11 mouse cellular contexts compared by ENCODE assay signal in the genomic region with DNA sequence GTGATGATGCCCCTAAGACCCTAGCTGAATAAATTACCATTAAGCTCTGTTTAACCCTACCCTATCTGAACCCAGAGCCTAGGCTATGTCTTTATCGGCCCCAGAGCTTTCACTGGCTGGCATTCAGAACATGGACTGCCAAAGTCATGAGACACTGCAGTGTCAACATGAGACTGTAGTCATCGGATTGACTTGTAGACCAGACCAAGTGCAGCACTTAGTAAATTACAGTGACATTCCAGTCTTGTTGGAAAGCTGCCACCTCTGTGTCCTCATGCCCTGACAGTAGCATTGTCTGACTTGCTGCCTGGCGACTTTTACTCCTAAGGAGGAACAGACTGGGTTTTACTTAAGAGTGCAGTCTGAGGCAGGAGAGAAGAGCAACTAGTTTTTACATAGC.
A peak's percentile ranks its signal among the peaks of the same experiment; 100 is the strongest.
DNase-seq lines count a peak whose midpoint lies in the region; ATAC-seq and TF ChIP-seq lines count a peak whose summit lies in the region.
"Had no signal": no experiment of that assay in that cellular context is flagged by ENCODE, and none has a peak within 500 bp of the region (broad histone marks: within the 10 kb centered on the region; RNA-seq: fewer than 3 reads in every experiment).

No protein-coding gene starts in this region.

- peaks cover 28% of the 10 kb centered on the region for H3K36me3 ChIP-seq in heart, embryonic 14.5 days (ENCODE audit: control insufficient read depth, insufficient read depth, low read length)
- peaks cover 14% of the 10 kb centered on the region for H3K36me3 ChIP-seq in forebrain, postnatal 0 days (ENCODE audit: insufficient read depth)
- H3K36me3 ChIP-seq in neural tube, embryonic 15.5 days: peaks cover 20% of the 10 kb centered on the region

- WGBS in heart, embryonic 14.5 days: 11% methylated on average over 3 of the region's 3 CpGs
- 60% methylated on average over 3 of the region's 3 CpGs for WGBS in forebrain, postnatal 0 days
- WGBS in neural tube, embryonic 15.5 days: 55% methylated on average over 3 of the region's 3 CpGs

- peaks cover 0 to 6% of the 10 kb centered on the region in 2 experiments; a peak in 2 of 4 replicates for H3K4me1 ChIP-seq in heart, embryonic 14.5 days (ENCODE audit: control insufficient read depth in 2 of 2, insufficient read depth in 2 of 2, low read length in 2 of 2)
- no peaks in the 10 kb centered on the region for H3K4me1 ChIP-seq in forebrain, postnatal 0 days (ENCODE audit: insufficient read depth)
- no peaks in the 10 kb centered on the region for H3K4me1 ChIP-seq in neural tube, embryonic 15.5 days

- H3K4me3 ChIP-seq in heart, embryonic 14.5 days (ENCODE audit: control insufficient read depth in 1 of 2, insufficient read depth in 1 of 2, low read depth in 1 of 2, low read length in 2 of 2): no peak overlapping the region
- H3K4me3 ChIP-seq in forebrain, postnatal 0 days (ENCODE audit: low read depth, low read length): no peak overlapping the region
- no peak overlapping the region for H3K4me3 ChIP-seq in neural tube, embryonic 15.5 days (replicated peaks)

- peak; percentile 71; the same call in 1 of the 2 replicates for ATAC-seq in heart, embryonic 14.5 days (ENCODE audit: insufficient number of reproducible peaks, insufficient read depth, low FRiP score, low read depth)
- no peak for ATAC-seq in forebrain, postnatal 0 days
- no peak for ATAC-seq in neural tube, embryonic 15.5 days (ENCODE audit: low FRiP score)
- ATAC-seq: forebrain, embryonic 16.5 days; hindbrain, embryonic 16.5 days had no signal

- no peaks in the 10 kb centered on the region for H3K27me3 ChIP-seq in heart, embryonic 14.5 days (ENCODE audit: control insufficient read depth, insufficient read depth, low read length)
- H3K27me3 ChIP-seq in forebrain, postnatal 0 days (ENCODE audit: insufficient read depth, low read length): no peaks in the 10 kb centered on the region
- no peaks in the 10 kb centered on the region for H3K27me3 ChIP-seq in neural tube, embryonic 15.5 days (replicated peaks)

- H3K27ac ChIP-seq in heart, embryonic 14.5 days (replicated peaks in 1 of 2; ENCODE audit: control insufficient read depth in 1 of 2, insufficient read depth in 1 of 2, low read depth in 2 of 2, low read length in 2 of 2): peak overlapping the region; percentile 34 to 71
- H3K27ac ChIP-seq in forebrain, postnatal 0 days (ENCODE audit: low read depth, low read length): no peak overlapping the region
- H3K27ac ChIP-seq in neural tube, embryonic 15.5 days (replicated peaks): no peak overlapping the region
- H3K27ac ChIP-seq: liver, embryonic 14.5 days had no signal

- peak; percentile 19 to 27 for DNase-seq in cerebellum, postnatal 10 days
- no peak for DNase-seq in cerebellum, adult 11 months
- peak; percentile 54 for DNase-seq in adrenal gland, adult 8-10 months
- peak; percentile 12 to 40 for DNase-seq in kidney, postnatal 4 days
- DNase-seq in forebrain, postnatal 0 days: no peak
- DNase-seq in cerebellum, postnatal 25 days: no peak

- no peaks in the 10 kb centered on the region for H3K9me3 ChIP-seq in heart, embryonic 14.5 days (ENCODE audit: control insufficient read depth, low read length)
- H3K9me3 ChIP-seq in forebrain, postnatal 0 days (ENCODE audit: low read length): no peaks in the 10 kb centered on the region
- H3K9me3 ChIP-seq in neural tube, embryonic 15.5 days (replicated peaks): no peaks in the 10 kb centered on the region

- H3K4me2 ChIP-seq in heart, embryonic 14.5 days (ENCODE audit: low read length): no peak overlapping the region
- H3K4me2 ChIP-seq in forebrain, postnatal 0 days (ENCODE audit: low read depth): no peak overlapping the region
- no peak overlapping the region for H3K4me2 ChIP-seq in neural tube, embryonic 15.5 days

- TF ChIP-seq CTCF in forebrain, postnatal 0 days (IDR thresholded peaks at IDR 0.05; ENCODE audit: low read depth): no peak

- peak overlapping the region; percentile 45; the same call in 1 of the 2 replicates for H3K9ac ChIP-seq in heart, embryonic 14.5 days (ENCODE audit: low read length)
- H3K9ac ChIP-seq in forebrain, postnatal 0 days: no peak overlapping the region
- H3K9ac ChIP-seq in neural tube, embryonic 15.5 days (replicated peaks): no peak overlapping the region
- H3K9ac ChIP-seq: liver, embryonic 14.5 days had no signal

Comparison
In these comparisons a context has a peak if more than half of its experiments do, and no peak if none do; other contexts are left out.
1. DNase-seq: peak in cerebellum, postnatal 10 days (2 of 2), adrenal gland, adult 8-10 months (single experiment) and kidney, postnatal 4 days (2 of 2); none in cerebellum, adult 11 months (single experiment), forebrain, postnatal 0 days (single experiment) and cerebellum, postnatal 25 days (0 of 2).
2. H3K27ac ChIP-seq: peak in heart, embryonic 14.5 days (2 of 2); none in forebrain, postnatal 0 days (single experiment) and neural tube, embryonic 15.5 days (single experiment).